Mouse (Mus musculus) CH12.LX (cell line): ENCODE measurements at regions not wholly inside any gene's neighbourhood (a gene's known extent, or its start where the extent isn't known, plus 50 kb on each side); places are given as distances from the start of the nearest gene placed in this dataset.
A peak's percentile ranks its signal among the peaks of the same experiment; 100 is the strongest.
"Not testable (repeated sequence)": the region's sequence is repeated elsewhere in the genome, so short reads cannot be mapped to it uniquely, and the experiment has no call there.

ENCODE experiments used
- DNase-seq: peaks from one replicate; pipeline ENCODE4 v3.0.0-alpha.2; 2013; ENCODE audit errors: extremely low read depth
- H3K27ac ChIP-seq: 2 replicates; pipeline ENCODE4 v1.5.1; 2012; ENCODE audit warnings: low read depth, mild to moderate bottlenecking, control low read depth, moderate library complexity; ENCODE audit not compliant: insufficient read depth
- H3K27me3 ChIP-seq: replicated peaks from 2 replicates; pipeline ENCODE3; 2012; ENCODE audit warnings: inconsistent platforms
- H3K36me3 ChIP-seq, 2 experiments: replicated peaks in 1 of 2; 2 replicates each; pipeline versions ENCODE3 to v1.6.1; 2012; ENCODE audit warnings: inconsistent platforms in 1 of 2, low read length in 1 of 2, mild to moderate bottlenecking in 1 of 2, mixed read lengths in 1 of 2, moderate library complexity in 1 of 2; ENCODE audit not compliant: control insufficient read depth in 1 of 2, insufficient read depth in 1 of 2
- H3K4me1 ChIP-seq, 2 experiments: 2 replicates each; pipeline ENCODE4 v1.6.1; 2012; ENCODE audit warnings: inconsistent platforms in 1 of 2, moderate library complexity in 1 of 2; ENCODE audit not compliant: insufficient read depth in 2 of 2, control insufficient read depth in 1 of 2
- H3K4me2 ChIP-seq: 2 replicates; pipeline ENCODE4 v1.6.1; 2012; ENCODE audit warnings: low read depth, mild to moderate bottlenecking, control low read depth; ENCODE audit not compliant: poor library complexity, insufficient read depth, severe bottlenecking
- H3K4me3 ChIP-seq, 3 experiments: fragments of 150-350 bp in 1 of 3; sonication (generic) in 1 of 3; replicated peaks in 1 of 3; 2 replicates each; pipeline versions ENCODE3 to v1.5.1; 2011 to 2012; ENCODE audit warnings: low read depth in 2 of 3, low read length in 2 of 3, mild to moderate bottlenecking in 2 of 3, moderate library complexity in 2 of 3, control low read depth in 1 of 3, improper control_type of control experiment in 1 of 3, inconsistent platforms in 1 of 3, mixed read lengths in 1 of 3; ENCODE audit not compliant: poor library complexity in 1 of 3
- H3K79me2 ChIP-seq: replicated peaks from 2 replicates; pipeline ENCODE4 v1.6.1; 2012; ENCODE audit warnings: mild to moderate bottlenecking, moderate library complexity; ENCODE audit not compliant: control insufficient read depth, poor library complexity, insufficient read depth, severe bottlenecking; ENCODE audit errors: extremely low read depth
- H3K9ac ChIP-seq: 2 replicates; pipeline ENCODE4 v1.6.1; 2012; ENCODE audit warnings: low read depth, mild to moderate bottlenecking, control low read depth, moderate library complexity; ENCODE audit not compliant: insufficient read depth
- H3K9me3 ChIP-seq: replicated peaks from 2 replicates; pipeline ENCODE3; 2012; ENCODE audit warnings: low read length, inconsistent platforms, mixed read lengths
- CHD2 ChIP-seq: IDR thresholded peaks from 2 replicates; pipeline ENCODE4 v1.6.1; 2011; ENCODE audit warnings: low read length, improper control_type of control experiment
- E2F4 ChIP-seq: IDR thresholded peaks from 2 replicates; pipeline ENCODE4 v1.6.1; 2011; ENCODE audit warnings: low read depth, low read length, improper control_type of control experiment; ENCODE audit not compliant: insufficient replicate concordance
- GABPA ChIP-seq: IDR thresholded peaks from 2 replicates; pipeline ENCODE4 v1.6.1; 2012; ENCODE audit warnings: low read depth, low read length, improper control_type of control experiment, inconsistent platforms; ENCODE audit not compliant: insufficient replicate concordance
- MAX ChIP-seq: IDR thresholded peaks from 2 replicates; pipeline ENCODE4 v1.6.1; 2011; ENCODE audit warnings: low read length, improper control_type of control experiment
- MAZ ChIP-seq: IDR thresholded peaks from 2 replicates; pipeline ENCODE4 v1.6.1; 2012; ENCODE audit warnings: low read depth, mild to moderate bottlenecking, inconsistent platforms, low read length, improper control_type of control experiment, moderate library complexity
- MEF2A ChIP-seq: IDR thresholded peaks from 2 replicates; pipeline ENCODE4 v1.6.1; 2014; ENCODE audit warnings: low read depth, mild to moderate bottlenecking, inconsistent platforms, low read length, improper control_type of control experiment, borderline replicate concordance
- MXI1 ChIP-seq: IDR thresholded peaks from 2 replicates; pipeline ENCODE4 v1.6.1; 2011; ENCODE audit warnings: mild to moderate bottlenecking, low read depth, low read length, improper control_type of control experiment
- NELFE ChIP-seq: IDR thresholded peaks from 2 replicates; pipeline ENCODE4 v1.6.1; 2011; ENCODE audit warnings: low read depth, low read length, improper control_type of control experiment
- NRF1 ChIP-seq: IDR thresholded peaks from 2 replicates; pipeline ENCODE4 v1.6.1; 2014; ENCODE audit warnings: low read depth, mild to moderate bottlenecking, inconsistent platforms, low read length, improper control_type of control experiment, moderate library complexity
- PAX5 ChIP-seq: IDR thresholded peaks from 2 replicates; pipeline ENCODE4 v1.6.1; 2012; ENCODE audit warnings: low read length, inconsistent platforms, mixed read lengths
- RAD21 ChIP-seq: IDR thresholded peaks from 2 replicates; pipeline ENCODE4 v1.6.1; 2011; ENCODE audit warnings: low read depth, mild to moderate bottlenecking, low read length, improper control_type of control experiment, moderate library complexity
- TBP ChIP-seq: conservative IDR thresholded peaks from 2 replicates; pipeline ENCODE4 v1.6.1; 2011; ENCODE audit warnings: low read depth, low read length, improper control_type of control experiment
- TCF12 ChIP-seq: IDR thresholded peaks from 2 replicates; pipeline ENCODE4 v1.6.1; 2014; ENCODE audit warnings: low read depth, mild to moderate bottlenecking, inconsistent platforms, low read length, improper control_type of control experiment
- UBTF ChIP-seq: IDR thresholded peaks from 2 replicates; pipeline ENCODE4 v1.6.1; 2012; ENCODE audit warnings: low read depth, mild to moderate bottlenecking, inconsistent platforms, low read length, improper control_type of control experiment, moderate library complexity
- ZKSCAN1 ChIP-seq: IDR thresholded peaks from 2 replicates; pipeline ENCODE4 v1.6.1; 2012; ENCODE audit warnings: low read depth, inconsistent platforms, low read length, improper control_type of control experiment, borderline replicate concordance
- ZNF384 ChIP-seq: IDR thresholded peaks from 2 replicates; pipeline ENCODE4 v1.6.1; 2012; ENCODE audit warnings: low read depth, low read length, improper control_type of control experiment, inconsistent platforms
- dilution Hi-C: fragments of 300-500 bp; cut with MboI; formaldehyde crosslinking; loops from 2 replicates; pipeline ENCODE4 v1.14.3; 2020; ENCODE audit warnings: low sequenced_read_pairs; ENCODE audit not compliant: extremely low pct_unique_long_range_greater_than_20kb, extremely low pct_ligation_motif_present
- in situ Hi-C: fragments of 300-500 bp; cut with MboI; formaldehyde crosslinking; loops from 3 replicates; pipeline ENCODE4 v1.14.3; 2019; ENCODE audit warnings: low sequenced_read_pairs, low pct_ligation_motif_present, low pct_unique_long_range_greater_than_20kb, mixed read lengths

DNA sequence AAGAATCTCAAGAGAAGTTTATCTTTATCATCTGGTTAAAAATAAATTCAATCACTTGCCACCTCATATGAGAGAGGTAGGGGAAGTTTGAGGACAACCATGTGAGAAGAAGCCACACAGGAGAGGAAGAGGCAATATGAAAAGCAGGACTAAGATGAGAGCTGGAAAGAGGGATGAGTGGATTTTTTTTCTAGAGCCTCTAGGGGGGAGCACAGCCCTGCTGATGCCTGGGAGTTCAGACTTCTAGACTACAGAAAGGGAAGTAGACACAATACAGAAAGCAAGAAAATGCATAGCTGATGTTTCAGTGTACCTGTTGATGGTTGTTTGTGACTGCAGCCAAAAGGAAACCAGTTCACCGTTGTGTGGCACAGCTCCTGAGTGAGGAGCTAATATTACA lies 108.6 kb upstream of the Tacr1 start:
- Histone ChIP-seq H3K9ac (no peak overlapping the region), H3K79me2 (no peaks in the 10 kb centered on the region), H3K4me1 (no peaks in the 10 kb centered on the region)
- no peak for DNase-seq
- in situ Hi-C loops (no loop called here), dilution Hi-C loops (no loop called here)
- TF ChIP-seq RAD21 (peak; percentile 14), CHD2 (no peak), TCF12 (no peak), TBP (no peak)
- TF ChIP-seq, all 38 proteins: peak for 1
- H3K27ac ChIP-seq, result no peak overlapping the region
- no peaks in the 10 kb centered on the region for H3K36me3 ChIP-seq
- peaks cover 7% of the 10 kb centered on the region for H3K9me3 ChIP-seq
- no peak overlapping the region for H3K4me3 ChIP-seq
- no peak overlapping the region for H3K4me2 ChIP-seq
- H3K27me3 ChIP-seq, result no peaks in the 10 kb centered on the region

DNA sequence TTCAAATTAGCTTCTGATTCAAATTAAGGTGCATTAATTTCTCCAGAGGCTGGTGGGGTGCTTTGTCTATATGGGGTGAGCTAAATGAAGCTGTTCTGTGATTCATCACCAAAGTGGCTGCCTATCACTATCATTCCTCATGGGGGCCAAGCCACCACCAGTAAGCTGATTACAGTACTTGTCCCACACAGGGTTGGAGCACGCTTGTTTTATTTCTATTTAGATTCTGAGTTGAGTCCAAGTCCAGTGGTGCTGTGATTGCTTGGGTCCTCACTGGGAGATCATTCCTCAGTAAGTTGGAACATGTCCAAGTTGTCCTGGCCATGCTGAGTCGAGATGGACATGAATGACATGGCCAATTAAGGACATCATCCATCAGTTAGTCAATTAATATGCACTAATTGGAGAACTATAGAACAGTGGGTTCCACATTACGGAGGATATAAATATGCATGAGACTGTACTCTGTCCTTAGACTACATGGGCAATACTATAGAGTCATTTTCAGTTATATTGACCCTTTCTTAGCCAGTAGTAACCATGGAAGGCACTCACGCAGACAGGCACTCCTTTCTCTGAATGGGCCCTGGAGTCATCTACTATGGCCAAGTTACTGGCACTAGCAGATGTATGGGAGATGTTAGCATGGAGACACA lies 105.3 kb upstream of the Tacr1 start:
- peaks cover 3% of the 10 kb centered on the region for H3K9me3 ChIP-seq
- H3K79me2 ChIP-seq, result no peaks in the 10 kb centered on the region
- no peak for DNase-seq
- H3K4me1 ChIP-seq, result no peaks in the 10 kb centered on the region
- dilution Hi-C loops (no loop called here), in situ Hi-C loops (no loop called here)
- H3K27ac ChIP-seq, result no peak overlapping the region
- H3K27me3 ChIP-seq, result no peaks in the 10 kb centered on the region
- no peaks in the 10 kb centered on the region for H3K36me3 ChIP-seq
- H3K4me2 ChIP-seq, result no peak overlapping the region
- TF ChIP-seq NRF1 (no peak), MAX (no peak), UBTF (no peak), MAZ (no peak), NELFE (no peak), MXI1 (no peak), GABPA (no peak), MEF2A (no peak), E2F4 (no peak), PAX5 (no peak), ZNF384 (no peak), ZKSCAN1 (no peak)
- H3K9ac ChIP-seq, result no peak overlapping the region
- H3K4me3 ChIP-seq, result no peak overlapping the region

DNA sequence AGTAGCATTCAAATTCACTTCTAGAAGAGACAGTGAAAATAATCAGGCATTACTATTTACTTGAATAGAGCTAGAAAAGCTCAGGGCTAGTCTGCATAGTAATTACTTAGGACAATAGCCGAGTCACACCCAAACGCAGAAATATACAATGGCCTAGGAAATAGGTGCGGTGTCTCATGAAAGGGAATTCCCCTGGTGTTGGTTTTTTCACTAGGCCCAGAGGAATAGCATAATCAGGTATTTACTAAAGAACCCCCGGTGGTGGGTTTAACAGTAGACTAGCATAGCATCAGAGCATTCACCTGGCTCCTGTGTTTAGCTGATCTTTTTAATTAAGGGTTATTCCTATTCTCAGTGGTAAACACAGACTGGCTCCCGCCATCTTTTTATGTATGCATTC lies 99.9 kb upstream of the Tacr1 start:
- H3K4me2 ChIP-seq, DNase-seq, H3K79me2 ChIP-seq, H3K27me3 ChIP-seq, H3K4me1 ChIP-seq, H3K27ac ChIP-seq, dilution Hi-C loops, H3K9ac ChIP-seq, in situ Hi-C loops, H3K4me3 ChIP-seq, H3K9me3 ChIP-seq, H3K36me3 ChIP-seq: not testable (repeated sequence)
